Mouse (Mus musculus): ENCODE results near the gene Pum2.

Gene Pum2

DNA sequence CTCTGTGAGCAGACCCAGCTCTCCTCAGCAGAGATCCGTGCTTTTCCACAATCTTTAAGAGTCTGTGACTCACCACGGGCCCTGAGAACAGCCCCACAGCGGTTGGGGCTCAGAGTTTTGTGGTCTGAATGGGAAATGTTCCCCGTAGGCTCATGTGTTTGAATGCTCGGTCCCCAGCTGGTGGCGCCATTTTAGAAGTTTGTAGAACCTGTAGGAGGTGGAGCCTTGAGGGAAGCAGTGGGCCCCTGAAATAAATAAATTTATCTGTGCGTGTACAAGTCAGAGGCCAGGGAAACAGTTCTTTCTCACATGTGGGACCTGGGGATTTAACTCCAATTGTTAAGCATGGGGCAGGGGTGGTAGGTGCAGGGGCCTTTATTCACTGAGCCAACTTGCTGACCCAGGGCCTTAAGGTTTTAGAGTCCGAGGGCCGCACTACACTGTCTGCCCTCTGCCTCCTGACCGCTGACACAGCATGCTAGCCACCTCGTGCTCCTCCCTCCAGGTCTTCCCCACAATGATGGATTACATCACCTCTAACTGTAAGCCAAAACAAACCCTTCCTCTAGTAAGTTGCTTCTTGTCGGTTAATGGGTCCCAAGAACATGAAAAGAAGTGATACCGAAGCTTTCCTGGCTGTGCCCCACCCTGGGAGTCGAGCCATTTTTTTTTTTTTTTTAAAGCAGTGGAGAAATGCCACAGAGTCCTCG is 90.4 kb downstream of the Pum2 start:
- no peak for DNase-seq

- peak; percentile 15 for DNase-seq
Observed at GRCm38 (mm10) chr12:8770946-8771843, 97.3 kb downstream of the Pum2 start, which contains the start of gene Sdc1. Gene Sdc1 (plus strand): TSS chr12:8771323.

- DNase-seq, result no peak
Observed at GRCm38 (mm10) chr12:8771844-8772380, 98.0 kb downstream of the Pum2 start.

GRCm38 (mm10) chr12:8772451-8773143 is 98.7 kb downstream of the Pum2 start:
- no peak for DNase-seq

DNA sequence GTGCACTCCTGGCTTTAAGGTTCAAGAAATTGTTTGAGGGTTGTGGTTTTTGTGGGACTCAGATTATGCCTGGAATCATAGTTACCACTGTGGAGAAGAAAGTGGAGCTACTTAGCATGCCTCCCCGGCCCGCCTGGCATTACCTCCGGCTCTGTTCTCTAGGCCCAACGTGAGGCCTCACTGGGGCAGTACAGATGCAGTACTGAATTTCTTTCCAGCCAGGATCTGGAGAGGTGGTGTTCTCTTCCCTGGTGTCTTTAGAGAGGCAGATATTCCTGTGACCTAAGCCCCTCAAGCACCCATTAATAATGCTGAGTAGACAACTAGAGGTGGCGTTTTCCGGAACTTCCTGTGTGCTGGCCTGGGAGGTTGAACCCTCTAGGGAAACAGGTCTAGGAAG is 99.4 kb downstream of the Pum2 start:
- no peak for DNase-seq

- no peak for DNase-seq
Observed at GRCm38 (mm10) chr12:8774183-8774582, 100.2 kb downstream of the Pum2 start.

GRCm38 (mm10) chr12:8776206-8776605 is 102.3 kb downstream of the Pum2 start:
- DNase-seq, result no peak

DNA sequence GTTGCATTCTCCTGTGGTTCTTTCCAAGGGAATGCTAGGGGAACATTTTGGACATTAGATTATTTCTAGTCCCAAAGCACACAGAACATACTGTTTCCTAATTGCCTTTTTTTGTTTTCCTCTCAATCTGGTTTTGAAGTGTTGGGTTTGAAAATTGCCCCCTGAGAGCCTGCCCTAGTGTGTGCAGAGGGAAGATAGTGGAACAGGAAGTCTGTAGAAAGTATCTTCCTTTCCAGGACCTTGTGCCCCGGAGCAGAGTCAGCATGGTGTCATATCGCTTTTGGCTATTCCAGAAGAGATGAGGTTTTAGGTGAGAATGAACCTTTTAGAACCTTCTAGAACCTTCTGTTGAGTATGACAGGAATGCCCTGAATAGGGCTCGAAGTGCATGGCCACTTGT is 102.8 kb downstream of the Pum2 start:
- no peak for DNase-seq

DNA sequence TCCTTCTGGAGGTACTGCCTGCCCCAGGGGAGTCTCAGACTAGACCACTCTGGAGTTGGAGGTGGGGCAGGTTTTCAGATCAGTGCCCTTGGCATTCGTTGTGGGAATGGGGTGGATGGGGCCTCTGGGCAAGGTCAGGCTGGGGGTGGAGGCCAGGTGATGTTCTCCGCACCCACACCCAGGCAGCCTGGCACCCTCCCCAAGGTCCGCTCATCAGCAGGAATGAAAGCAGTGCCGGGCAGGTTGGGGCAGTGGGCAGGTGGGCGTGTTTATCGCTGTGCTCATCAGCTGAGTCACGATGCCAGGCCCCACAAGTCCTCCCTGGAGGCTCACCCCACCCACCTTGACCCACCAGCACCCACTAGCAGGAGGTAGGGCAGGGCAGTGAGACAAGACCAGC is 104.2 kb downstream of the Pum2 start:
- DNase-seq, result no peak

DNA sequence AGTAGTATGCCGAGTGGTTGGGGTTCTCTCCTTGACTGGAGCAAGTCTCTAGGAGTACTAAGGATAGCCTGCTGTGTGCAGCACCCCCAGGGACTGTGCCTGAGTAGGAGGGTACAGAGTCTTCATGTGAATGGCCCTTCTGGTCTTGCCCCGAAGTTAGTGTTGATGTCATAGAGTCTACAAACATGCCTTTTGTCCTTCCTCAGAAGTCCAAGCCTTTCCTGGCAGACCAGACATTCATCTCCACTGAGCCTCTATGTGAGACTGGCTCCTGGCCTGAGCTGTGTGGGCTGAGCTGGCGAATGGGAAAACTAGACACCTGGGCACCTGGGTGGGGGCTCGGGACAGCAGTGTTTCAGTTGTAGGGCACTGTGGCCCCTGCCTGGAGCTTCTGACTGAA is 105.9 kb downstream of the Pum2 start:
- no peak for DNase-seq

DNA sequence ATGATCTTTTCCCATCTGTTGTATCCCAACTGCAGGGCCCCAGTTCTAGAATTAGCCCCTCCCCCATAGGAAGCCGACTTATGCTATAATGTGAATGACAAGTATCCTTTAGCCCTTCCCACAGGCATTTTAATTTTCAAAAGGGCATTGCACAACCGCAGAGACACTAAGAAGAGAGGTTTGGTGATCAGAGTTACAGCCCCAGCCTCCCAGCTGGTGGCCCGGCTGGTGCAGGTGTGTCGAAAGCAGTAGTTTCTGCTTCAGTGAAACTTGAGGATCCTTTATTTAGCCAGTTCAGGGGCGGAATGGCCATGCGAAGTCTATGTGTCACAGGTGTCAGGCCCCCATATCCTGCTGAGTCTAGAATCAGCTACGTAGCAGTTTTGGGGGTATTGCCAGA is 107.2 kb downstream of the Pum2 start:
- DNase-seq, result no peak

GRCm38 (mm10) chr12:8781681-8782378 is 107.9 kb downstream of the Pum2 start:
- no peak for DNase-seq

GRCm38 (mm10) chr12:8782565-8782964 is 108.6 kb downstream of the Pum2 start:
- no peak for DNase-seq

GRCm38 (mm10) chr12:8784189-8784588 is 110.3 kb downstream of the Pum2 start:
- DNase-seq, result peak; percentile 31

DNA sequence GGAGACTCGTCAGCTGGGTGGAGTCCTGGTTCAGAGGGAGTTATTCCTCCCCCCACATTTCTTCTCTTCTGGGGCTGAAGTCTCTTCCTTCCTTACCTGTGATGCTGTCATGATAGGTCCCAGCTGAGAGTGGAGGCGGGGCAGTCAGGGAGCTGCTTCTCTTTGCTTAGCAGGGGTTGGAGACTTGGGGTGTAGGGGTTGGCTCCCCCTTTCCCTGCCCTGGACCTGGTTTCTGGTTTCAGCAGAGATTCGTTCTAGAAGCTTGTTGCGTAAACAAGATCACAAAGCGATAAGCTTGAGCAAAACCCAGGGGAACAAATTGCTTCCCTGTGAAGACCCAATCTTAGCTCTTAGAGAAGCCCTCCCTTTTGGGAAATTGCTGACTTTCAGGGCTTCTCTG is 112.5 kb downstream of the Pum2 start:
- no peak for DNase-seq

DNA sequence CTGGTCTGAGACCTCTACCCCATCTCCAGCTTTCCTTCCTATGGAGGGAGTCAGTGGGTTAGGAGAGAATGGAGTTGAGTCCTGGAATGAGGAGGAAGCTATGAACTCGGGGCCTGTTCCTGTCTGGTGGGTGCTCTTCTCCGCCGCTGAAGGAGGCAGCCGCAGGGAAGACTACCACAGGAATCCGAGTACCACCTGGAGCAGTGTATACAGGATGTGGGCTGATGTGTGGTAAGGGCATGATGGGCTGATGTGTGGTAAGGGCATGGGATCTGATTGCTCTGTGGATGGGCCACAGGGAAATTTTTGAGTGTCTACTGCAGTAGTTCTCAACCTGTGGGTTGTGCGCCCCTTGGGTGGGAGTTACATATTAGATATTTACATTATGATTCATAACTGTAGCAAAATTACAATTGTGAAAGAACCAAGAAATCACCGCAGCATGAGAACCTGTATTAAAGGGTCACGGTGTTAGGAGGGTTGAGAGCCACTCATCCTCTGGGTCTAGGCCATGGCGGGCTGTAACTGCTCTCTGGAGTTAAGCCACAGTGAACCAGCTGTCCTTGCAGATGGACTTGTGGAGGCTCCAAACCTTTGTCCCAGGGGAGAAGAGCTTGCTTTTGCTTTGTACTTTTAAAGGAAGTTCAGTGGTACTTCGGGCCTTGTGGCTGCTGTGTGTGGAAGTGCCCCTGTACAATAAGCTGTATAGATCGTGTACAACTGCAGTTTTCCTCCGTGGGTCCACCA is 113.2 kb downstream of the Pum2 start:
- DNase-seq, result no peak

DNA sequence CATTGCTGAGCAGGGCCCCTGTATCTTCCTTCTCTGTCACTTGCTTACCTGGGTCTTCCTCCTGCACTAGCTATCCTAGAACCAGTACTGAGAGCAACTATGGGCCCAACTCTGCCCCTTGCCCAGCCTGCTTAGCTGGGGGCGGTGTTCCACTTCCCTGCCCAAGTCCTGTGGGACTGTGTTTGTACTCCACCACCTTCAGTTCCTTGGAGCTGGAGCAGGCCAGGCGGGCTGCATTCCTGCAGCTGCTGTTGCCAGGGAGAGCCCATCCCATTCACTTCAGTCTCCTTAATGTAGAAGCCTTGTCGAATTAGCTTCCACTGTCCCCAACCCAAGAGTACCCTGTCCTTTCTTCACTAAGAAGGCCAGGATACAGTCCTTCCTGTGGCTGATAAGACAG is 114.5 kb downstream of the Pum2 start:
- no peak for DNase-seq

DNA sequence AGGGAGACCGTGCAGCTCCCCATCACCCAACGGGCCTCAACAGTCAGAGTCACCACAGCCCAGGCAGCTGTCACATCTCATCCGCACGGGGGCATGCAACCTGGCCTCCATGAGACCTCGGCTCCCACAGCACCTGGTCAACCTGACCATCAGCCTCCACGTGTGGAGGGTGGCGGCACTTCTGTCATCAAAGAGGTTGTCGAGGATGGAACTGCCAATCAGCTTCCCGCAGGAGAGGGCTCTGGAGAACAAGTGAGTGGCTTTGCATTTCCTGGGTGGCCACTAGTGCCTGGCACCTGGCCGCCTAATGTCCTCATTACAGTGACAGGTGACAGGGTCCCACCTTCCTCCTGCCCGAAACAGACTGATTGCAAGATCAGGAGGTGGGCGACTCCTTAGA is 116.7 kb downstream of the Pum2 start:
- DNase-seq, result no peak

DNA sequence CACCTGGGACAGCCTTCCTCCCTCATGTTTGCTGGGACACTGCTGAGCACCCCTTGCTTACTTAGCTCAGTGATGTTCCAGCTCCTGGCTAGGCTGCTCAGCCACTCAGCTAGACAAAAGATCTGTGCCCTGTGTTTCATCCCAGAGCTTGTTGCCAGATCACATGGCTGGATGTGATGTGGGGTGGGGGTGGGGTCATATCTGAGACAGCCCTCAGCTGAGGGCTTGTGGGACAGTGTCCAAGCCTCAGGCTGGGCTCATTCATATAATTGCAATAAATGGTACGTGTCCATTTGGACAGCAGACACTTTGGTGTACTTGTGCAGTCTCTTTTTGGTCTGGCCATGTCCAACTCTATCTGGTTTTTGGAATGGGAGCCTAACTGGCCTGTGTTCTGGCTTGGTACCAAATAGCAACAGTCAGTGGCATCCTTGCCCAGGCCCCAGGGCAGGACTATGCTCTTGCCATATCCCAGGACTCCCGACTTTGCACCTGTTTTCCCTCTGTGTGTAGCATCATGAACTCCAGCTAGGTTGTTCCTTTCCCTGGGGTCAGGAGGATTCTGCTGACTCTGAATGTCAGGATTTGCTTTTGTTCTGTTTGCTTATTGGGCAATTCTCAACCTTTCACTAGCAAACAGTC is 119.6 kb downstream of the Pum2 start:
- no peak for DNase-seq

- no peak for DNase-seq
Observed at GRCm38 (mm10) chr12:8797936-8798335, 124.0 kb downstream of the Pum2 start.

DNA sequence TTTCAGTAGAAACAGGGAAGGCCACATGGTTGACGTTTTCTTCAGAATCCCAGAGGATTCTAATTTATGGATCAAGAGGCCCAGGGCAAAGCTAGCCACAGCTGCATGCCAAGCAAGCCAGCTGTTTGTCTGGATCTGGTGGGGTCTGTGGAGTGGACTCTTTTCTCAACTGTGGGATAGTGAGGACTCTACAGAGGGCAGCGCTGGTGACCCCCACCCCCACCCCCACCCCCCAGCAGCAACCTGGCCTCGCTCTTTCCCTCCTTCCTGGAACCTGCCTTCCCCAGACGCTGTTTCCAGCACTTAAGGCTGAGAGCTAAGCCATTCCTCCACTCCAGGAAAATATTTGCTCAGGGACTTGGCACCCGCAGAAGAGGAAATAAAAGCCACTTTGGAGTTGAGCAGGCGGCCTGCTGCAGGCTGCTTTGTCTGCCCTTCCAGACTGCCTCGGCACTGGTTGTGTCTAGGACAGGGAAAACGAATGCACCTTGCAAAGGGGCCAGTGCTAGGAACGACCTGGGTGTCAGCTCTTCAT is 124.6 kb downstream of the Pum2 start:
- DNase-seq, result no peak
